Comparison of ENCODE assay signal across 31 mouse cellular contexts in the genomic region with DNA sequence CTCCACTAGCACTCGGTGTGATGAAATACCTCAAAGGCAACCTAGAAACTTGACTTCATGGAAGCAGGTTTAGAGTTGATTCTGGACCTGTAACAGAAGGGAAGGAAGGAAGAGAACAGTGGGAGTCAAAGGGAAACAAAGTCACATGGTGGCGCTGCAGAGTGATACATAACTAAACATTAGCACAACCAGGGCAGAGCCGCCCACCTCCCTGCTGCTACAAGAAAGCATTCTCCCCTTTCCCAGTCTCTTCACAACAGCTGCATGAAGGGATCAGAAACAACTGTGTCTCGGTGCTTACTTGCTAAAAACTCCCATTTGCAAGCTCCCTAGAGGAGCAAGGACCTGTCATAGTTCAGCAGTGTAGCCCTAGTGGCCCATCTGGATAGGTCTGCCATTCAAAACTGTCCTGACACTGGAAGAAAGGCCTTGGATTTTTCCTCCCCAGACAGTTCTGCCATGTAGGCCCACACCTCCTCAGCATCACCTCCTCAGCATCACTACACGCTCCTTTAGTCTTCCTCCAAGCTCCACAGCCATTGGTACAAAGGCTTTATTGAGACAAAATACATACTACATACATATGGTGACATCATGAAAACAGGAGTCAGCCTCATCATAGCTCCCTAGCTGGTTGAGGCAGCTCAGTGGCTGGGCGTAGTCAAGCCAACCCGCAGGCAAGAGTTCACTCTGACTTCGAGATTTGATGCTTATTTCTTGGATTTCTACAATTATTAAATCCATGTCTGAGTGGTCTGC. TPM values are rescaled to one million over a fixed set of nuclear protein-coding genes. Genes with fewer than 3 reads are reported as not detected.
A peak's percentile ranks its signal among the peaks of the same experiment; 100 is the strongest.
DNase-seq lines count a peak whose midpoint lies in the region; ATAC-seq and TF ChIP-seq lines count a peak whose summit lies in the region.
"Had no signal": no experiment of that assay in that cellular context is flagged by ENCODE, and none has a peak within 500 bp of the region (broad histone marks: within the 10 kb centered on the region; RNA-seq: fewer than 3 reads in every experiment).

No protein-coding gene starts in this region.

- H3K27ac ChIP-seq in midbrain, postnatal 0 days (ENCODE audit: low read depth, low read length) = no peak overlapping the region
- H3K27ac ChIP-seq: embryonic facial prominence, embryonic 10.5 days; hindbrain, embryonic 10.5 days; limb, embryonic 10.5 days; macrophage; midbrain, embryonic 15.5 days; neural tube, embryonic 13.5 days had no signal

- intact Hi-C loops in left cerebral cortex, postnatal 4 days (cut with DNase I) = no loop called here

- ATAC-seq in frontal cortex, adult (ENCODE audit: low TSS enrichment) = peak; percentile 74
- ATAC-seq in midbrain, postnatal 0 days (ENCODE audit: low FRiP score) = no peak
- ATAC-seq: forebrain, postnatal 0 days; hindbrain, embryonic 16.5 days; intestine, embryonic 16.5 days; lung, postnatal 0 days; midbrain, embryonic 15.5 days had no signal

- no peak overlapping the region for H3K9ac ChIP-seq in midbrain, postnatal 0 days (replicated peaks; ENCODE audit: low read length, poor library complexity, severe bottlenecking)
- H3K9ac ChIP-seq: forebrain, postnatal 0 days; heart, embryonic 12.5 days; midbrain, embryonic 15.5 days; neural tube, embryonic 13.5 days had no signal

- peaks cover 58% of the 10 kb centered on the region for H3K36me3 ChIP-seq in midbrain, postnatal 0 days (ENCODE audit: insufficient read depth, low read length)

- no peak for TF ChIP-seq CTCF in midbrain, postnatal 0 days (IDR thresholded peaks at IDR 0.05)

- H3K9me3 ChIP-seq in midbrain, postnatal 0 days (ENCODE audit: low read length) = no peaks in the 10 kb centered on the region
- H3K9me3 ChIP-seq: embryonic facial prominence, embryonic 10.5 days; heart, embryonic 12.5 days; hindbrain, embryonic 10.5 days; limb, embryonic 10.5 days; midbrain, embryonic 15.5 days; neural tube, embryonic 13.5 days had no signal

- 87% methylated on average over 8 of the region's 8 CpGs for WGBS in midbrain, postnatal 0 days

- H3K4me3 ChIP-seq in midbrain, postnatal 0 days (ENCODE audit: low read depth, low read length) = no peak overlapping the region
- H3K4me3 ChIP-seq: embryonic facial prominence, embryonic 10.5 days; heart, embryonic 12.5 days; hindbrain, embryonic 10.5 days; limb, embryonic 10.5 days; midbrain, embryonic 15.5 days; myocyte; neural tube, embryonic 13.5 days had no signal

- H3K4me2 ChIP-seq in midbrain, postnatal 0 days (ENCODE audit: low read depth, low read length, poor library complexity, severe bottlenecking) = no peak overlapping the region
- H3K4me2 ChIP-seq: heart, embryonic 12.5 days; midbrain, embryonic 15.5 days; neural tube, embryonic 13.5 days had no signal

- no peak for DNase-seq in frontal cortex, postnatal 10 days (ENCODE audit: low spot score in 2 of 2)
- DNase-seq in left cerebral cortex, adult 18-20 months (ENCODE audit: low spot score in 2 of 2) = peak; percentile 21 to 30
- DNase-seq in left cerebral cortex, postnatal 4 days = no peak
- peak; percentile 38 to 39 for DNase-seq in right cerebral cortex, postnatal 36 days (ENCODE audit: low spot score in 2 of 2)
- DNase-seq in right cerebral cortex, postnatal 4 days = no peak
- DNase-seq in midbrain, postnatal 0 days (ENCODE audit: low spot score) = no peak
- no peak for DNase-seq in kidney, postnatal 10 days
- DNase-seq: adrenal gland, adult 2 months; cerebellum, adult 11-12 months; cerebellum, postnatal 10 days; forebrain, postnatal 0 days; gastrocnemius, postnatal 25 days; heart, adult 18-20 months; heart, postnatal 10 days; kidney, adult 9 months; liver; retina, postnatal 1 day; spleen, adult 18-20 months; thymus, postnatal 14 days had no signal

- H3K4me1 ChIP-seq in midbrain, postnatal 0 days (ENCODE audit: insufficient read depth, low read length) = no peaks in the 10 kb centered on the region
- H3K4me1 ChIP-seq: heart, embryonic 12.5 days; hindbrain, embryonic 10.5 days; limb, embryonic 10.5 days; midbrain, embryonic 15.5 days; neural tube, embryonic 13.5 days had no signal

- no peaks in the 10 kb centered on the region for H3K27me3 ChIP-seq in midbrain, postnatal 0 days (ENCODE audit: insufficient read depth, low read length)
- H3K27me3 ChIP-seq: heart, embryonic 12.5 days; midbrain, embryonic 15.5 days; neural tube, embryonic 13.5 days had no signal

RNA-seq across cellular contexts. Expression of gene Mrpl27, which starts 8.9 kb away (rescaled TPM):
- total RNA-seq in left cerebral cortex, adult 18-20 months (2021) = 10 to 100 TPM; 70.9 to 73.3 TPM
- total RNA-seq in left cerebral cortex, postnatal 4 days (2021) = 10 to 100 TPM; 52.5 to 52.6 TPM
- 42.5 and 49.5 TPM in 2 replicates for total RNA-seq in midbrain, postnatal 0 days (2014; rRNA removed)
- polyA plus RNA-seq in midbrain, postnatal 0 days (2015; fragmentation: Nextera tagmentation; extraction: Ambion mirVana) = 162 and 169 TPM in 2 replicates

RNA-seq across cellular contexts. Expression of gene Eme1, which starts 9.1 kb away (rescaled TPM):
- total RNA-seq in left cerebral cortex, adult 18-20 months (2021) = not detected
- total RNA-seq in left cerebral cortex, postnatal 4 days (2021) = 1 to 10 TPM; 1.3 to 1.6 TPM
- 0.28 and 0.49 TPM in 2 replicates for total RNA-seq in midbrain, postnatal 0 days (2014; rRNA removed)
- polyA plus RNA-seq in midbrain, postnatal 0 days (2015; fragmentation: Nextera tagmentation; extraction: Ambion mirVana) = 0.75 and 0.82 TPM in 2 replicates

RNA-seq across cellular contexts. Expression of gene Lrrc59, which starts 15.1 kb away (rescaled TPM):
- 10 to 100 TPM; 96.2 to 98.0 TPM for total RNA-seq in left cerebral cortex, adult 18-20 months (2021)
- total RNA-seq in left cerebral cortex, postnatal 4 days (2021) = 100 to 1,000 TPM; 112 to 115 TPM
- total RNA-seq in midbrain, postnatal 0 days (2014; rRNA removed) = 128 and 129 TPM in 2 replicates
- 135 and 137 TPM in 2 replicates for polyA plus RNA-seq in midbrain, postnatal 0 days (2015; fragmentation: Nextera tagmentation; extraction: Ambion mirVana)

RNA-seq across cellular contexts. Expression of gene Xylt2, which starts 32.7 kb away (rescaled TPM):
- 10 to 100 TPM; 20.7 to 22.6 TPM for total RNA-seq in left cerebral cortex, adult 18-20 months (2021)
- 10 to 100 TPM; 16.2 to 18.7 TPM for total RNA-seq in left cerebral cortex, postnatal 4 days (2021)
- 38.4 and 45.8 TPM in 2 replicates for total RNA-seq in midbrain, postnatal 0 days (2014; rRNA removed)
- polyA plus RNA-seq in midbrain, postnatal 0 days (2015; fragmentation: Nextera tagmentation; extraction: Ambion mirVana) = 10.2 and 12.5 TPM in 2 replicates

RNA-seq across cellular contexts. Expression of gene Acsf2, which starts 43.0 kb away (rescaled TPM):
- total RNA-seq in left cerebral cortex, adult 18-20 months (2021) = 10 to 100 TPM; 14.1 to 14.9 TPM
- 10 to 100 TPM in 1 of 2 experiments, 1 to 10 TPM in 1; 9.1 to 10.3 TPM for total RNA-seq in left cerebral cortex, postnatal 4 days (2021)
- total RNA-seq in midbrain, postnatal 0 days (2014; rRNA removed) = 3.9 and 6.6 TPM in 2 replicates
- polyA plus RNA-seq in midbrain, postnatal 0 days (2015; fragmentation: Nextera tagmentation; extraction: Ambion mirVana) = 1.7 and 1.9 TPM in 2 replicates

Comparison
In these comparisons a context has a peak if more than half of its experiments do, and no peak if none do; other contexts are left out.
1. DNase-seq: peak in left cerebral cortex, adult 18-20 months (2 of 2) and right cerebral cortex, postnatal 36 days (2 of 2); none in frontal cortex, postnatal 10 days (0 of 2), left cerebral cortex, postnatal 4 days (single experiment), right cerebral cortex, postnatal 4 days (single experiment), midbrain, postnatal 0 days (single experiment) and kidney, postnatal 10 days (single experiment).